Mouse (Mus musculus): Measurements from ENCODE around the gene Olfr1371.
"Not testable (repeated sequence)": the region's sequence is repeated elsewhere in the genome, so short reads cannot be mapped to it uniquely, and the experiment has no call there.

The Olfr1371 gene

DNA sequence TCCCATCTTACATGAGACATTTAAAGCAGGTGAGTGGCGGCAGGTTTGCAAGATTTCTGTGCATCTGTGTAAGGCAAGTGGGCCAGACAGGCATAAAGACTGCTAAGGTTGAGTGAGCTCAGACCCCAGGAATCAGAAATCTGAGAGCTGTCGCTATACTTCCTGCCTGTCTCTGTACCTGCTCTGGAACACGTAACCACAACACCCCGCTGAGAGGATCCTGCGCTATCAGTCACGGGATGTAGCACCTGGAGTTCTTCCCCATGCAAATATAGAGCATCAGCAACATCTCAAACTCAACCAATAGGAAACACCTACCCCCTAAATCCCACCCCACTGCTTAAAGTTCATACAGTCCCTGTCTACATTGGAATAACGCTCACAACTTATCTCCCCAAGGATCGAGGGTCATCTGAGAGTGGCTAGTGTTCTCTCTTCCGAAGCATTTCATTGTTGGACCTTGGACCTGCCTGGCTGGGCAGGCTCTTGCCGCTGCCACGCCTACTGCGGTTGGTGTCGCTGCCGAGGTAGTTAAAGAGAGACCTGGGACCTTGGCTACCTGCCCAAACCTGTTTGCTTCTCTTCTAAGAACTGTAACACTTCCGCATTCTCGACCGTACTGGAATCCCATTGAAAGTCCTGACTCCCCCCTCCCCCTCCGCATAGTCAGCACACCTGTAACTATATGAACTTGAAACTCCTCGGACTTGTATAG lies 10.3 kb upstream of the Olfr1371 start:
- peak in 1 of 2 experiments; percentile 13 for DNase-seq

DNA sequence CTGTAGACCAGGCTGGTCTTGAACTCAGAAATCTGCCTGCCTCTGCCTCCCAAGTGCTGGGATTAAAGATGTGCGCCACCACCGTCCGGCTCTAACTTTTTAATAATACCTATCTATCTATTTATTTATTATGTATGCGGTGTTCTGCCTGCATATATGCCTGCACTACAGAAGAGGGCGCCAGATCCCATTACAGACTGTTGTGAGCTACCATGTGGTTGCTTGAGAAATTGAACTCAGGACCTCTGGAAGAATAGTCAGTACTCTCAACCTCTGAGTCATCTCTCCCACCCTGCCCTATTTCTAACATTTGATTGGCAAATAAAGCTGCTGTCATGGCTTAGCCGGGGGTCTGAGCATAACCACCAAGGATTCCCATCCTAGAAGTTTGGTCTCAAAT lies 9.1 kb upstream of the Olfr1371 start:
- peak; percentile 11 to 28 for DNase-seq

DNA sequence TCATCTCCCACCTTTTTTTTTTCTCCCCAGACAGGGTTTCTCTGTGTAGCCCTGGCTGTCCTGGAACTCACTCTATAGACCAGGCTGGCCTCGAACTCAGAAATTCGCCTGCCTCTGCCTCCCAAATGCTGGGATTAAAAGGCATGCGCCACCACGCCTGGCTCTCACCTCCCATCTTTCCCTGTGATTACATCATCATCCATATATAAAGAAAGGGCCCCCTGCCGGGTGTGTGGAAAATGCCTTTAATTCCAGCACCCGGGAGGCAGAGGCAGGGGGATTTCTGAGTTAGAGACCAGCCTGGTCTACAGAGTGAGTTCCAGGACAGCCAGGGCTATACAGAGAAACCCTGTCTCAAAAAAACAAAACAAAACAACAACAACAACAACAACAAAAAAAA lies 8.1 kb upstream of the Olfr1371 start:
- not testable (repeated sequence) for DNase-seq

GRCm38 (mm10) chr11:52220282-52220681 lies 6.5 kb upstream of the Olfr1371 start:
- peak; percentile 91 to 93 for DNase-seq

DNA sequence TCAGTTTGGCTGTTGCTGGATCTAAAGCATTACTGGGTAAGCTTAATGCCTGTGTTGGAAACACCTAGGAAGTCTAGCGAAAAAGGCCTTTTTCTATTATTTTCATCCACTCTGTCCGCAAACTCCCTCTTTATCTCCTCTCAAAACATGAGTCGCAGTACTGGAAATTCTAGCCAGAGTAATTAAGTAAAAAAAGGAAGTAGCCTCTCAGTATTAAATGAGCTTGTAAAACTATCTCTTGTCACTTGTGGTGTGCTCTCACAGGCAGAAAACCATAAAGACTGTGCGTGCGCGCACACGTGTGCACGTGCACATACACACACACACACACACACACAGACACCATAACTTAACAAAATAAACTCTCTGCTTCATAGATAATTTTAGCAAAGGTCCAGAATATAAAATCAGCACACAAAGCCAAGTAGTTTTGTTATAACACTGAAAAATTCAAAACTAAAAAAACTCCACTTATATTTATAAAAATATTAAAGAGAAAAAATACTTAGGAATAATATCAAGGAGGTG lies 17.2 kb downstream of the Olfr1371 start:
- DNase-seq, result not testable (repeated sequence)

GRCm38 (mm10) chr11:52180651-52181050 lies 33.1 kb downstream of the Olfr1371 start:
- not testable (repeated sequence) for DNase-seq

DNA sequence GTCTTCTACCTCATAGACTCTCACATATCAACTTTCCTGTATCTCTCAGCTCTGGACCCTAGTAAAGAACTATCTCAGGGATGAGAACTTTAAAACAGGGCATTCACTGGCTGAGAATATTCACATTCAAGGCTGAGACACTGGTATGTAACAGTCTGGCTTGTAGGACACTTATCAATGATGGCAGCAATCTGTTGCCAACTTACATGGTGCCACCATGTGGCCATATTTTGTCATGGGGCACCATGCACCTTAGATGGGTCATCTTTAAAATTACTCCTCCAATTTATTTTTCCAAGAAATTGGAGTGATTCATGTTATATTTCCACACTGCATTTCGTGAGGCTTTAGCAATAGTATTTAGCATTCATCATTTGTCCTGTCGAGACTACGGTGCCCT lies 33.9 kb downstream of the Olfr1371 start:
- peak in 1 of 2 experiments; percentile 16 for DNase-seq

GRCm38 (mm10) chr11:52168461-52168860 lies 45.3 kb downstream of the Olfr1371 start:
- DNase-seq, result no peak

- DNase-seq, result peak in 1 of 2 experiments; percentile 13
These were observed 45.9 kb downstream of the Olfr1371 start for GRCm38 (mm10) chr11:52167901-52168302.

DNA sequence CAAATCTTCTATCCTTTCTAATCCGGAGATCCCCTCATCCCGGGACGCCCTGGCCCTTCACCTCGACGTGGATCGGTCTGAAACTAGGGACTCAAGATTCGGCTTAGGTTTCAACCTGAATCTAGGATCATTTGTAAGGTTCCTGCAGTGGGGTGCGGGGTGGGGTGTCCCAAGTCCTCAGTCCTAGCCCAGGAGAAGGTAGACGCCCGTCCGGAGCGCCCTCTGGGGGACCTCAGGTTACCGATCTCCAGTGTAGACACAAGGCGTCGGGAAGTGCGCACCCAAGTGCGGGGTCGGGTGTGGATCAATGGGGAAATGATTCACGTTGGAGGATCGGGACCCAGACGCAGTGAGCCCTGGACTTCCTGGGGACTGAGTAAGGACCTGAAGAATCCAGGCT lies 46.7 kb downstream of the Olfr1371 start:
- DNase-seq, result peak; percentile 19 to 23

GRCm38 (mm10) chr11:52163926-52164325 lies 49.9 kb downstream of the Olfr1371 start:
- DNase-seq, result peak; percentile 25 to 37
